Mouse (Mus musculus) left cerebral cortex, postnatal 4 days (tissue): Measurements from ENCODE around the gene Rest. TPM values are rescaled to one million over a fixed set of nuclear protein-coding genes. Genes with fewer than 3 reads are reported as not detected.
"Not testable (repeated sequence)": the region's sequence is repeated elsewhere in the genome, so short reads cannot be mapped to it uniquely, and the experiment has no call there.

Source experiments
- DNase-seq: peaks from one replicate; pipeline ENCODE4 v3.0.0-alpha.2; 2022
- intact Hi-C: fragments of 180-260 bp; cut with DNase I; formaldehyde crosslinking; loops from one replicate; pipeline ENCODE4 v1.15.1; 2025
- total RNA-seq, 2 experiments: library from RNA; stranded (reverse); gene quantifications; 2 replicates each; pipeline ENCODE4 v1.2.3; 2021

Gene Rest
- total RNA-seq, result 1 to 10 TPM; 6.7 to 6.8 TPM

GRCm38 (mm10) chr5:77265081-77265670 is at the start of gene Rest:
TSS of gene Rest (plus strand) at chr5:77265491.
- peak; percentile 69 for DNase-seq
- intact Hi-C loops, result no loop called here

- intact Hi-C loops, result loop anchor here (5.0 kb wide), 1 partner anchor 220 kb away; no protein-coding TSS in a partner anchor
- DNase-seq, result peak; percentile 76
These were observed 48.1 kb upstream of the Rest start for GRCm38 (mm10) chr5:77217211-77217610.

- intact Hi-C loops, result loop anchor here (5.0 kb wide), 1 partner anchor 220 kb away; no protein-coding TSS in a partner anchor
- no peak for DNase-seq
These were observed 47.6 kb upstream of the Rest start for GRCm38 (mm10) chr5:77217724-77218123.

- no peak for DNase-seq
- intact Hi-C loops, result no loop called here
These were observed 42.0 kb upstream of the Rest start for GRCm38 (mm10) chr5:77223043-77223975.

- DNase-seq, result no peak
- intact Hi-C loops, result no loop called here
These were observed 36.3 kb upstream of the Rest start for GRCm38 (mm10) chr5:77228986-77229385.

- intact Hi-C loops, DNase-seq: not testable (repeated sequence)
These were observed 33.4 kb upstream of the Rest start for GRCm38 (mm10) chr5:77231863-77232262.

- DNase-seq, result no peak
- intact Hi-C loops, result no loop called here
These were observed 30.4 kb upstream of the Rest start for GRCm38 (mm10) chr5:77234921-77235320.

GRCm38 (mm10) chr5:77237104-77237503 is 28.2 kb upstream of the Rest start:
- no peak for DNase-seq
- intact Hi-C loops, result no loop called here

- no peak for DNase-seq
- intact Hi-C loops, result no loop called here
These were observed 20.8 kb upstream of the Rest start for GRCm38 (mm10) chr5:77244331-77244987.

- intact Hi-C loops, result no loop called here
- DNase-seq, result no peak
These were observed 19.9 kb upstream of the Rest start for GRCm38 (mm10) chr5:77245463-77245786.

- DNase-seq, result no peak
- intact Hi-C loops, result no loop called here
These were observed 19.3 kb upstream of the Rest start for GRCm38 (mm10) chr5:77245787-77246671.

- no peak for DNase-seq
These were observed 15.2 kb upstream of the Rest start for GRCm38 (mm10) chr5:77250083-77250482.

GRCm38 (mm10) chr5:77251656-77252055 is 13.6 kb upstream of the Rest start:
- no peak for DNase-seq
- intact Hi-C loops, result no loop called here

More at GRCm38 (mm10) chr5:77250083-77250482, 15.2 kb upstream of the Rest start:
- intact Hi-C loops, result no loop called here

GRCm38 (mm10) chr5:77252115-77252827 is 13.0 kb upstream of the Rest start:
- intact Hi-C loops, result no loop called here
- no peak for DNase-seq

GRCm38 (mm10) chr5:77253154-77253553 is 12.1 kb upstream of the Rest start:
- intact Hi-C loops, result no loop called here
- no peak for DNase-seq

GRCm38 (mm10) chr5:77254402-77254801 is 10.9 kb upstream of the Rest start:
- no peak for DNase-seq
- intact Hi-C loops, result no loop called here

GRCm38 (mm10) chr5:77257603-77258002 is 7.7 kb upstream of the Rest start:
- DNase-seq, result no peak
- intact Hi-C loops, result no loop called here

- intact Hi-C loops, result no loop called here
- DNase-seq, result no peak
These were observed 6.0 kb upstream of the Rest start for GRCm38 (mm10) chr5:77259315-77259714.

GRCm38 (mm10) chr5:77260141-77260540 is 5.2 kb upstream of the Rest start:
- DNase-seq, result no peak
- intact Hi-C loops, result no loop called here

GRCm38 (mm10) chr5:77261137-77261536 is 4.2 kb upstream of the Rest start:
- intact Hi-C loops, result no loop called here

More at GRCm38 (mm10) chr5:77261137-77261536, 4.2 kb upstream of the Rest start:
- DNase-seq, result no peak
